Mouse (Mus musculus) heart, embryonic 10.5 days (tissue): ENCODE measurements around the gene Gsk3b. TPM values are rescaled to one million over a fixed set of nuclear protein-coding genes. Genes with fewer than 3 reads are reported as not detected.

Experiments
- DNase-seq: peaks from one replicate; pipeline ENCODE4 v3.0.0-alpha.2; 2017; ENCODE audit warnings: low spot score
- H3K27ac ChIP-seq: fragments of 300-500 bp; sonication (generic); 2 replicates; pipeline ENCODE4 v1.5.1; 2016; ENCODE audit warnings: mild to moderate bottlenecking
- H3K27me3 ChIP-seq: fragments of 300-500 bp; sonication (generic); 2 replicates; pipeline ENCODE4 v1.6.1; 2016; ENCODE audit warnings: mild to moderate bottlenecking; ENCODE audit not compliant: poor library complexity, insufficient read depth, severe bottlenecking
- H3K36me3 ChIP-seq: fragments of 300-500 bp; sonication (generic); 2 replicates; pipeline ENCODE4 v1.6.1; 2016; ENCODE audit warnings: mild to moderate bottlenecking, moderate library complexity
- H3K4me1 ChIP-seq: fragments of 300-500 bp; sonication (generic); 2 replicates; pipeline ENCODE4 v1.6.1; 2016; ENCODE audit warnings: mild to moderate bottlenecking
- H3K4me3 ChIP-seq: fragments of 300-500 bp; sonication (generic); 2 replicates; pipeline ENCODE4 v1.5.1; 2016; ENCODE audit warnings: mild to moderate bottlenecking, moderate library complexity
- H3K9me3 ChIP-seq: fragments of 300-500 bp; sonication (generic); 2 replicates; pipeline ENCODE4 v1.6.1; 2016; ENCODE audit warnings: mild to moderate bottlenecking, moderate library complexity
- WGBS: fragments of 180-500 bp; shearing (Covaris S2); methylation state at CpG from one replicate; pipeline ENCODE4 v1.1.7; 2016; 5-methylcytosine and 5-hydroxymethylcytosine counted together
- polyA plus RNA-seq: library from polyadenylated mRNA; unstranded; fragments of >200 nt; fragmentation: Nextera tagmentation; extraction: Ambion mirVana; gene quantifications from 2 replicates; pipeline ENCODE4 v1.2.1, GENCODE M21; 2016

Gsk3b gene
- polyA plus RNA-seq, 1 experiment from 2014 or later, result 47.8 TPM

DNA sequence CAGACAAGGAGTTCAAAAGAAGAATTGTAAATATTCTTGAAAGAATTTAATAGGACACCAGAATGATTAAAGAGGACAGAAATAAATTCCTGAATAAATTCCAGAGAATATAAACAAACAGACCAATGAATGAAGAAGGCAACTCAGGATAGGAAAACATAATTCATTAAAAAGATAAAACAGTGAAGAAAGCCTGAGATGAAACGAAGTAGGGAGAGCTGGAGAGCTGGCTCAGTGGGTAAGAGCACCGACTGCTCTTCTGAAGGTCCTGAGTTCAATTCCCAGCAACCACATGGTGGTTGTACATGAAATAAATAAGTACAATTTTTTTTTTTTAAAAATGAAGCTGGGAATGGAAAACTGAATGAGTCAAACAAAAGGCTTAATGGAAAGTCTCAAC lies 185.9 kb downstream of the Gsk3b start:
- Histone ChIP-seq H3K27me3 (no peaks in the 10 kb centered on the region), H3K27ac (no peak overlapping the region), H3K36me3 (no peaks in the 10 kb centered on the region), H3K9me3 (no peaks in the 10 kb centered on the region), H3K4me1 (peaks cover 6% of the 10 kb centered on the region), H3K4me3 (no peak overlapping the region)
- no peak for DNase-seq
- 82% methylated on average over 2 of the region's 2 CpGs for WGBS

DNA sequence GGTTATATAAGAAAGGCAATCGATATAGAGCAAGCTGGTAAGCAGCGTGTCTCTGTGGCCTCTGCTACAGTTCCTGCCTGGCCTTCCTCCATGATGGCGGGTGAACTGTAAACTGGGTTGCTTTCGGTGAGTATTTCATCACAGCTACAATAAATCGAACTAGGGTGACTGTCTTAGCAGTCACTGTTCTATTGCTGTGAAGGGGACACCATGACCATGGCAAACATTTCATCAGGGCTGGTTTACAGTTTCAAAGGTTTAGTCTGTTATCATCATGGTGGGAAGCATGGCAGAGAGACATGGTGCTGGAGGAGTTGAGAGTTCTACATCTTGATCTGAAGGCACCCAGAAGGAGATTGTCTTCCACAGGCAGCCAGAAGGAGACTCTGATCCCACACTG lies 191.0 kb downstream of the Gsk3b start:
- Histone ChIP-seq H3K9me3 (no peaks in the 10 kb centered on the region), H3K36me3 (no peaks in the 10 kb centered on the region), H3K4me1 (0 out of 2 replicates have a peak, but pooled peaks cover 2% of the 10 kb centered on the region), H3K4me3 (no peak overlapping the region), H3K27me3 (no peaks in the 10 kb centered on the region), H3K27ac (no peak overlapping the region)
- 89% methylated on average over 5 of the region's 5 CpGs for WGBS
- DNase-seq, result no peak

DNA sequence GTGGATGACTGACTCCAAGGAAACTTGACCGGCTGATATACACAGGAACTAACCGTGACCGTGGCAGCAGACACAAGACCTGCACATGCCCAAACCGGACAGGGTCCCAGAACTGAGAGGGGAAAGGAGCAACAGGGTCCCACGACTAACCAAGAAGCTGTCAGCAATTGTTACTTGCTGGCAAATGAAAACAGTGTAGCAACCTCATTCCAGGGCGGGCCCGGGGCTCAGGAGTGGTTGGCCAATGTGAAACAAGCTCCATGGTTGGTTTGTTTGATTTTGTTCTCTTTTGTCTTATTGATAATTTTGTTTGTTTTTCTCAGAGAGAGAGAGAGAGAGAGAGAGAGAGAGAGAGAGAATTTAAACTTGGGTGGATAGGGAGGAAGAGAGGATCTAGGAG lies 192.2 kb downstream of the Gsk3b start:
- no peaks in the 10 kb centered on the region for H3K9me3 ChIP-seq
- H3K4me1 ChIP-seq, result 0 out of 2 replicates have a peak, but pooled peaks cover 2% of the 10 kb centered on the region
- no peaks in the 10 kb centered on the region for H3K27me3 ChIP-seq
- no peak for DNase-seq
- no peak overlapping the region for H3K4me3 ChIP-seq
- 69% methylated on average over 7 of the region's 7 CpGs for WGBS
- H3K27ac ChIP-seq, result no peak overlapping the region
- H3K36me3 ChIP-seq, result no peaks in the 10 kb centered on the region

DNA sequence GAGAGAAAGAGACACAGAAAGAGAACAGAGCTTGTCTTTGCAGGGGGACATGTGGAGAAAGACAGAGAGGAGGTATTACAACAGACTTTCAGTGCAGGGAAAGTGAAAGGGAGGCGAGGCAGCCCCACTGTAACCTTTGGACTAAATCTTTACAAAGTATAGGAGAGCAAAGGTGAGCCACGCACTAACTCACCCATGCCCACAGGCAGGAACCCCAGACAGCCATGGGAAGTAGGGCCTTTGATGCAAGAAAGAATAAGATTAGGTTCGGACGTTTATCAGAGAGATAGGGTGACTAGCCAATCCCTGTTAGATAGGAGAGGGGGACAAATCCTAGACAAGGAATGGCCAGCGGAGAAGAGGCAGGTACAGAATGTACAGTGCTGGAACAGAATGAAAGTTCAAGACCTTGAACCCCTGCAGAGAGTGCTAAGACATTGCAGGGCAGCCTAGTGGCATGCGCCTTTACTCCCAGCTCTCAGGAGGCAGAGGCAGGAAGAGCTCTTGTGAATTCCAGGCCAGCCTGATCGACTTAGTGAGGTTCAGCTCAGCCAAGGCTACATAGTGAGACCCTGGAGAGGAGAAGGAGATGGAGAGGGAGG lies 193.9 kb downstream of the Gsk3b start:
- Histone ChIP-seq H3K27me3 (no peaks in the 10 kb centered on the region), H3K27ac (no peak overlapping the region), H3K4me1 (peaks cover 8% of the 10 kb centered on the region), H3K9me3 (no peaks in the 10 kb centered on the region), H3K4me3 (no peak overlapping the region), H3K36me3 (no peaks in the 10 kb centered on the region)
- DNase-seq, result no peak
- 67% methylated on average over 7 of the region's 7 CpGs for WGBS

DNA sequence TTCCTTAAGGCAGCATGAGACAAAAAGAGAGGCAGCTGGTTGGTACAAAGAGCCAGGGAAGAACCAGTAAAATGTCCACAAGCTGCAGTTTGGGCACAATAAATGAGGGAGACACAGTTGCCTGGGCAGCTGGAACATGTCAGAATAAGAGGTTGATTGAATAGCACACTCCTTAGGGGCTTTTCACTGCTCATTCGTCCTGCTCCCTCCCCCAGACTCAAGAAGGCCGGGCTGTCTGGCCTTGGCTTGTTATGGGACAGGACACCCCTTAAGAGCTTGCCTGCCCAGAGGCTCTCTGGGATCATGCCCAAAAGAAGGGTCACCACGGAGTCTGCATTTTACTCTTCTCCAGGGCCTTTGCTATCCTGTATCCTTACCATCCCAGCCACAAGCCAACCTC lies 194.5 kb downstream of the Gsk3b start:
- peaks cover 14% of the 10 kb centered on the region for H3K4me1 ChIP-seq
- H3K27me3 ChIP-seq, result no peaks in the 10 kb centered on the region
- H3K27ac ChIP-seq, result no peak overlapping the region
- DNase-seq, result no peak
- no peaks in the 10 kb centered on the region for H3K36me3 ChIP-seq
- 61% methylated on average over 3 of the region's 3 CpGs for WGBS
- no peak overlapping the region for H3K4me3 ChIP-seq
- H3K9me3 ChIP-seq, result no peaks in the 10 kb centered on the region

DNA sequence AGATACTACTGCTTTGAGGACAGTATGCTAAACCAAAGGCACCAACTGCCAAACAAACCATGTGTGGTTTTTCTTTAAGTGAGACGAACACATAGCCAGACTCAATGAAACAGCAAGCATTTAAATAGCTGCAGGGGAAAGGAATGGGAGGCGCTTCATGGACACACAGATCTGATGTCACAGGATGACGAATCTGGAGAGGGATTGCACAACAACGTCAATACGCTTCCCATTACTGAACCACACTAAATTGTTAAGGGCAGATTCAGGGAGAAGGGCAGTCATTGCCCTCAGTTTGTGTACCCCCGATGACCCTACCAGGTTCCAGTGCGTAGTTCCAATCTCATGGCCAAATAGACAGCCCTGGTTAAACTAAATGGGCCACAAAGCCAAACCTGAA lies 197.0 kb downstream of the Gsk3b start:
- Histone ChIP-seq H3K9me3 (no peaks in the 10 kb centered on the region), H3K27me3 (no peaks in the 10 kb centered on the region), H3K36me3 (no peaks in the 10 kb centered on the region), H3K27ac (no peak overlapping the region), H3K4me1 (peaks cover 24% of the 10 kb centered on the region), H3K4me3 (no peak overlapping the region)
- no peak for DNase-seq
- WGBS, result 90% methylated on average over 7 of the region's 7 CpGs

DNA sequence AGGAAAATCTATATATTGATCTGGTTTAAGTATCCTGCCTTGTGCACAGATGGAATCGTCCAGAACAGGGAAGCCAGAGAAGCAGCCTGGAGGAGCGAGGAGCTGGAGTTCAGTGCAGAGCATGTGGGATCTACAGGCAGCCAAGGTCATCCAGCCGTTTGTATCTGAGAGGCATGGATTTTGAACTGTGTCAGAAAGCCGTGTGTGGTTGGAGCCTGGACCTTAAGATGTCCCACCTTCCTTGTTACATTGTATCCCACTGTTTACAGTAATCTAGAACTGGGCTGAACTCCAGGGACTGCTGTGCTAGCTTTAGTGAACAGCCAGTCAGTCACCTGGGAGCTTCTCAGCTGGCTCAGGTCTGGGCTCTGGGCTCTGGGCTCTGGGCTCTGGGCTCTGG lies 197.7 kb downstream of the Gsk3b start:
- Histone ChIP-seq H3K27ac (no peak overlapping the region), H3K4me1 (peaks cover 24% of the 10 kb centered on the region), H3K4me3 (no peak overlapping the region), H3K27me3 (no peaks in the 10 kb centered on the region), H3K9me3 (no peaks in the 10 kb centered on the region), H3K36me3 (no peaks in the 10 kb centered on the region)
- WGBS, result 65% methylated on average over 4 of the region's 4 CpGs
- DNase-seq, result no peak

DNA sequence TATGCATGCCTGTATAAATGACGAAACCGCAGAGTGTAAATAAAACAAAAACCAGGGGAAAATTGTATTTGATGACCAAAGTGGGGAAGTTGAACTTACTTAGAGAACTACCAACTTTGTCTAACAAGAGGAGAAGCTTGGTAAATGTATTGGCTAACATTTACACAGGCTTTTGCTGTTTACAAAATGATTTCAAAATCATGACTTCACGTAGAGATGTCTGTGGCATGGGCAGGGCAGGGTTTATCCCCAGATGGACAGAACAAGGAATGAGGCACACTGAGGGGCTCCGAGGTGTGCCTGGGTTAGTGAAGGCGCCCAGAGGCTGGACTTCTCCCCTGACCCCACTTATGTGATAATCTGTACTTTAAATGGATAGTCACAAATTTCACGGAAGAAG lies 198.6 kb downstream of the Gsk3b start:
- DNase-seq, result no peak
- peaks cover 24% of the 10 kb centered on the region for H3K4me1 ChIP-seq
- H3K9me3 ChIP-seq, result no peaks in the 10 kb centered on the region
- no peaks in the 10 kb centered on the region for H3K36me3 ChIP-seq
- no peaks in the 10 kb centered on the region for H3K27me3 ChIP-seq
- 70% methylated on average over 6 of the region's 6 CpGs for WGBS
- no peak overlapping the region for H3K4me3 ChIP-seq
- no peak overlapping the region for H3K27ac ChIP-seq

DNA sequence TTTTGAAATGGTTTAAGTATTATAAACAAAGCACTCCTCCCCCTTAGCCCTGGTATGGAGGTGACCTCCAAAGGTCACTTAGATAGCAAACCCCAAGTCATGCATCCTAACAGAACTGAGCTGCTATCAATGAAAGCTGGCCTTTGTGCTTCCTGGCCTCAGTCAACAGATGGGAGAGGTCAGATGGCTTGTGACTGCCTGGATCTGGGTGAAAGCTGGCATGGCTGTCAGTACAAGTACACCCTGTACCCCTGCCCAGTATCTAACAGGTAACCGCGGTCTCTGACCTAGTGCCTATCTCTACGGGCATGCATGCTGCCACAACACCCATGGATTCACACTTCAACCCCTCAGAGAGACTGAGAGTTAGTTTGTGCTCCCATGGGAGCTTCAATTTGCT lies 199.0 kb downstream of the Gsk3b start:
- Histone ChIP-seq H3K27ac (0 out of 2 replicates have a peak overlapping the region, but pooled peaks have one; percentile 30), H3K36me3 (no peaks in the 10 kb centered on the region), H3K9me3 (no peaks in the 10 kb centered on the region), H3K4me1 (peaks cover 24% of the 10 kb centered on the region), H3K4me3 (no peak overlapping the region), H3K27me3 (no peaks in the 10 kb centered on the region)
- WGBS, result 66% methylated on average over 3 of the region's 3 CpGs
- no peak for DNase-seq

DNA sequence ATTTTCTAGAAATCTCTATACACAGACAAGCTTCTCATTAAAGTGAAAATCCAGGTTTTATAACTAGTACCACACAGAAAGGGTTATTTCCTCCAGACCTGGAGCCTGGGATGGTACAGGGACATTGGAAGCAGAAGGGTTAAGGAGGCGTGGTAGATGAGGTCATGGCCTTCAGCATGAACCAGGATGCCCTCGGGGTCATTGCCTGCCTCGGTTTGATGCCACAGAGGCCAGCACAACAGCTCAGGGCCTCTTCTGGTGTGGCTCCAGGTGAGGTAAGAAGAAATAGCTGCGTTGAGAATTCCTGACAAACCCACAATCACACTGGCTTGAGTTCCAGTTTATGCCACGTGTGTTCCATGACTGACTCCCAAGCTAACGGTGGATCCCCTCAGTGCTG lies 200.1 kb downstream of the Gsk3b start:
- H3K4me3 ChIP-seq, result no peak overlapping the region
- H3K36me3 ChIP-seq, result no peaks in the 10 kb centered on the region
- 29% methylated on average over 6 of the region's 6 CpGs for WGBS

DNA sequence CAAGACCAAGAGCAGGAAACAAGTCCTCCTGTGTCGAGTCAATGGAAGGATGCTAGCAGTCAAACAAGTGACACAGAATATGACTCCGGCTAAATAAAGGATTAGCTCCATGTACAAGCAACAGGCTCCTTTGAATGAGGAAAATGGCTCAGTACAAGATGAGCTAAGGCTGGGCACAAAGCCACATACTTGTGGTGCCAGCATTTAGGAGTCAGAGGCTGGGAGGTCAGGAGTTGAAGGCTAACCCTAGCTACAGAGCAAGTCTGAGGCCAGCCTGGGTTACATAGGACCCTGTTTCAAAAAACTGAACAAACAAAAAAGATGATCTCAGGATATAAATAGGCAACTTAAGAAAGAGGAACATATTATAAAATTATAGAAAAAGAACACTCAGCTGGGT lies 201.3 kb downstream of the Gsk3b start:
- H3K4me1 ChIP-seq, result peaks cover 22% of the 10 kb centered on the region
- 55% methylated on average over 2 of the region's 2 CpGs for WGBS
- no peaks in the 10 kb centered on the region for H3K36me3 ChIP-seq
- no peaks in the 10 kb centered on the region; the same call in 1 of the 2 replicates for H3K27me3 ChIP-seq
- no peak for DNase-seq
- H3K9me3 ChIP-seq, result no peaks in the 10 kb centered on the region
- no peak overlapping the region for H3K27ac ChIP-seq
- H3K4me3 ChIP-seq, result no peak overlapping the region

More for the DNA sequence above, 200.1 kb downstream of the Gsk3b start:
- Histone ChIP-seq H3K9me3 (no peaks in the 10 kb centered on the region), H3K4me1 (peaks cover 22% of the 10 kb centered on the region), H3K27ac (no peak overlapping the region), H3K27me3 (no peaks in the 10 kb centered on the region)
- no peak for DNase-seq

DNA sequence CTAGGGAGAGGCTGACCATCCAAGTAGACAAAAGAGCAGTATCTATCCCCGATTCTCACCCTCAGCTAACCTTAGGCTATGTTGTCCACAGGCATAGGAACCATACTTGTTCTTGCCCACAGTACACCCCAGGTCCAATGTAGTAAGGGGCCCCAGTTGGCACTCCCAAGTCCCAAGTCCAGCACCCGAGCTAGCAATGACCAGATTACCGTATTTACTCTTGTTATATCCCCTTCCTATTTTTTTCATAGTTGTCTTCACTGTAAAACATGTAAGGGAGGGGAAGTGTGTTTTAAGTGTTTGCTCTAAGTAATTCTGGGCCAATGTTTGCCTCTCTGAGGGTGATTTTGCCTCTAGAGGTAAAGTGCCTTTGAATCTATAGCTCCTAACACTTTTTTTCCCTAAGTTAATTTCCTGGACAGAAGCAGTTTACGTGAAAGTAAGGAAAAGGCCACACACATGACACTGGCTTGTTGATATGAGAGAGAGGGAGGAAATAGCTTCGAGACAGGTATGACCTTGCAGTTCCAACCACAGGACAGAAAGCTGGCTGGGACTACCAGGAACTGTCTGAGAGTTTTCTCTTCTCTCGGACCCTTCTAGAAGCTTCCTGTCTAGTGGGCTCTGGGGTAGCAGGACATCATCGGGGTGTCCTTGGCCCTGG lies 206.0 kb downstream of the Gsk3b start, which contains the start of gene Nr1i2:
Gene Nr1i2 (minus strand): TSS at position 140 of the 664 bp plus-strand sequence.
- no peaks in the 10 kb centered on the region; the same call in 1 of the 2 replicates for H3K27me3 ChIP-seq
- no peaks in the 10 kb centered on the region for H3K36me3 ChIP-seq
- 62% methylated on average over 7 of the region's 7 CpGs for WGBS
- no peaks in the 10 kb centered on the region for H3K9me3 ChIP-seq
- H3K27ac ChIP-seq, result no peak within 1 kb of the TSS
- DNase-seq, result no peak
- H3K4me3 ChIP-seq, result no peak within 1 kb of the TSS
- no peaks in the 10 kb centered on the region for H3K4me1 ChIP-seq

DNA sequence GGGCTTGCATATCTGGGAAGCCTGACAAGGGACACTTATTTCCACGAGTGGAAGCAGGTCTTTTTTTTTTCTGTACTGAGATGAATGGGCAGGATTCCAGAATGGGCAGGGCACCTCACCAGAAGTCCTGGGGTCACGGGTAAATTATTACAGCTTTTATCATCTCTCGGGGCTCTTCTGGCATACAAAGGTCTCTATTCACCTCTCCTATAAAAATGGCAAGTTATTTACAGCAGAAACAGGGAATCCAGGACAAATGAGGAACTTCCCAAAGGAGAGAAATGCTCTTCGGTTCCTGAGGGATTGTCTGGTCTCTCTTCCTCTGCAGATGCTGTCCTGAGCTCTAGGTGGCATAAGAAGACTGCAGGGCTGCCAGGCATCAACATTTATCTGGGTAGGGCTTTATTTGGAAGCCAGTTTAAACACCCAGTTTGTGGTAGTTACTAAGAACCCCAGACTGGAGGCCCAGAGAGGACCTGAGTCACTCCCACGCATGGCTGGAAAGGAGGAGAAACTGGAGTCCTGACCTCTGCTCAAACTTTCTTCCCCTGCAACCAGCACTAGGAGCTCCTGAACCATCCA lies 206.6 kb downstream of the Gsk3b start:
- no peak overlapping the region for H3K27ac ChIP-seq
- no peaks in the 10 kb centered on the region for H3K9me3 ChIP-seq
- DNase-seq, result no peak
- H3K4me3 ChIP-seq, result no peak overlapping the region
- no peaks in the 10 kb centered on the region; the same call in 1 of the 2 replicates for H3K27me3 ChIP-seq
- H3K4me1 ChIP-seq, result no peaks in the 10 kb centered on the region
- no peaks in the 10 kb centered on the region for H3K36me3 ChIP-seq
- 50% methylated on average over 5 of the region's 5 CpGs for WGBS
